Mouse (Mus musculus) c-Kit-positive CD71-positive TER-119-positive erythroid progenitor cells, embryonic 14.5 days (primary cell): ENCODE data around the gene Ube2g2.

Source experiments
- DNase-seq: peaks from one replicate; pipeline ENCODE4 v3.0.0-alpha.2; 2013; ENCODE audit warnings: low spot score

Ube2g2 gene

GRCm38 (mm10) chr10:77622055-77622988 lies at the start of gene Ube2g2:
Gene Ube2g2, plus strand, starts transcription at chr10:77622275.
- DNase-seq, result peak; percentile 92

DNA sequence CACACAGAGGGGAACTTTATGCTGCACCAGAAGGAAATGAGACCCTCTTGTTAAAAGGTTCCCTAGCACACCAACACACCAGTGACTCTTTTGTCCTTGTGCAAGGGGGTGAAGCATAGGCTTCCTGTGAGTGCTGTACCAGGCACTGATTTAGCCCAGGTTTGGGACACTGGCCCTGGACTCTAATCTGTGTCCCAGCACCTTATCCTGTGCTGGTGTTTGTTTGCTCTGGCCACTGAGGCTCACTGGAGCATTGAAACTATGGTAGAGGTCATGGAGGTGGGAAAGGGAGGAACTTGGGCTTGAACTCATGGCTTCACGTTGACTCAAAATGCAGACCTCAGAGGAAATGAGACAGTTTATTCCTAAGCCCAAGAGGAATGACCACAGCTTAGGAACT lies 48.9 kb upstream of the Ube2g2 start:
- DNase-seq, result no peak

GRCm38 (mm10) chr10:77580027-77580920 lies 41.8 kb upstream of the Ube2g2 start:
- DNase-seq, result no peak

- no peak for DNase-seq
Measured at GRCm38 (mm10) chr10:77581023-77581407, 41.1 kb upstream of the Ube2g2 start.

- DNase-seq, result peak; percentile 95
Measured at GRCm38 (mm10) chr10:77581408-77582284, 40.4 kb upstream of the Ube2g2 start, which contains the start of gene Pttg1ip. Gene Pttg1ip, plus strand, starts transcription at chr10:77581720.

DNA sequence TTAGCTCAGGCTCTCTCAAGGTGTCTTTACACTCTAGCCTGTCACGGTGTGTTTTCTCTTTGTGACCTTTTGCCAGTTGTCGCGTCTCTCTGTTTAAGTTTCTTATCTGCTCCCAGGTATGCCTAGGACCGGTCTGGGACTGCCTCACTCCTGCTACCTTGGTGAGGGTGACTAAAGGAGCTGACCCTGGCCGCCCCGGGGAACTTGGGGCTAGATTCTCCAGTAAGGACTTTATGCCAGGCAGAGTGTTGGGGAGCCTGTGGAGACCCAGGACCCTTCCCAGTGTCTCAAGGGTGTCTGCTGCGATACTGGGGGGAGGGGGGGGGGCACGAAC lies 39.8 kb upstream of the Ube2g2 start:
- peak; percentile 34 for DNase-seq

DNA sequence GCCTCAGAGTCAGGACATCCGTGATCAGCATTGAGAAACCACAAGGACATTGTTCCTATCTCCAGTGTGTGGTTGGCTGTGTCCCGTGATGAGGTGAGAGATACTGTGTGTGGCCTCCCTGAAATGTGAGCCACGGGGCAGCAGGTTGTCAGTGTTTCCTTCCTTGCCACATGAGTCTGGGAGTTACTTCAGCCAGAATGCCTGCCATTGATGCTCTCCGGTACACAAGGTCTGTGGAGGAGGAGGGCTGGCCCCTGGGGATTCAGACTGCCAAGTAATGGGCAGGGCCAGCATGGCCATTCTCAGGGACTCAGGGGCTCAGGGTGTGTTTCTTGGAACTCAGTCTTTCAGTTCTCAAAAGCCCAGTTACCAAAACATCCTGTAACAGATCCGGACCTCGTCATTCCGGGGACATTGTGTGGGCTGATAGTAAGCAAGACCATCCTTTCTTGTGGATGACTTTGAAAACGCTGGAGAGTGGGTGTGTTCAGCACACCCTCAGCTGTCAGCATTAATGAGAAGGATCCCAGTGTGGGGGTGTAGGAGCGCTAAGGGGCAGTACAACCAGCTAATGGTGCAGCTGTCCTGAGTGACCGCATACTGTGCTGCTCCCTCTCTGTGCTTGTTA lies 38.2 kb upstream of the Ube2g2 start:
- DNase-seq, result peak; percentile 69

DNA sequence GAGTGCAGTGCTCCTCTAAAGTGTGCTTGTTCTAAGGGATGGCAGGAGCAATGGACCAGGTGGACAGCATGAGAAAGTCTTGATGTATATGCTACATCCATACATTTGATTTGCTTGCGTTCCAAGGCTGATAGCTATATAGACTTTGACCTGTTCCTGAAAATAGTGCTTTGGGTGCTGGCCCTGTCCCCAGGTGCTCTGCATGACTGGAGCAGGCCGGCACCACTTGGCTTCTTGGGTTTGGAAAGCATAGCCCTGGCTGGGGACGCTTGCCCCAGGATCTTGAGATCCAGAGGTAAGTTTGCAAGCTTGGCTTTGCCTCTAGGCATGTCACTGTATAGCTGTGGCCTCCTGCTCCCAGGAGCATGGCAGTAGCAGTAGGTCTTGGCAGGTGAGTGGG lies 35.4 kb upstream of the Ube2g2 start:
- DNase-seq, result no peak

DNA sequence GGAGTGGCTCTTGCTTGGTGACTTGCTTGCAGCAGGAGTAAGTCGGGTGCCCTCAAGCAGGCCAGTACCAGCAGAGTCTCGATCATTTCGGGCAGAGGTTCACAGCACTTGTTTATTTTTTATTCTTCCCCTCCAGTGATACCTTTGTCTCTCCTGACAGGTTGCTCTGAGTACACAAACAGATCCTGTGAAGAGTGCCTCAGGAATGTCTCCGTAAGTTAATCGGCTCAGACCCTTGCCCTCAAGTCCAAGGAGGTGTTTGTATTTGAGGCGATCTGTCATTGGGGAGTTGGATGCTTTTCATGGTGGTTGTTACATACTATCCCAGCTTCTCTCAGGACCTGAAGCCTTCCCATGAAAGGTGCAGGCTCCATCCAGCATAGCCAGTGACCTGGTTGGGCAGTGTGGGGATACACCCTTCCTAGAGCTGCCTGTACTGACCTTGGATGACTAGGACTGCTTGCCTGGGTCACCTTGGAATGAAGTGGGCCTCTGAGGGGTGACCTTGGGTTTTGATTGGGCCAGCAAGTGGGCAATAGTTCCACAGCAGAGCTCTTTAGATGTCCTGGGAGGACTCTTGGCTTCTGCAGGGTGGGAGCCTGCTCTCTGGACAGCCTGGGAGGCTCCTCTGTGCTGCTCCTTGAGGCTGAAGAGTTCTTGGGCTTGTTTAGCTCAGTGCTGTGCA lies 34.8 kb upstream of the Ube2g2 start:
- no peak for DNase-seq

- DNase-seq, result no peak
Measured at GRCm38 (mm10) chr10:77588036-77588435, 34.0 kb upstream of the Ube2g2 start.

DNA sequence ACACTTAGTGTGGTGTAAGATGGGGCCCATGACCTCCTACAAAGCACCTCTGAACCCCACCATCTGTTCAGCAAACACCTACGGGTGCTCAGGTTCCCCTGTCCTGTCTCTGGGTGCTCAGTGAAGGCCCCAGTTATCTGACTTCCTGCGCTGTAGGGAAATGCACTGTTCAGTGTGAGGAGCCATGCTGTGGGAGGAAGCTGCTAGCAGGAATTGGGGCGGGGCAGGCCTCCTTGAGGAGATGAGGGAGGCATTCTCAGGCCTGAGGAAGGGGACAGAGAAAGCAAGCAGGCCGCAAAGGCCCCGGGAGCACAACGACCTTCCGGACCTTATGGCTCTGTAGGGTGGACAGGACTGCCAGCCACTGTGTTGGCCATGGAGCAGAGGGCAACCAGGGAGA lies 33.0 kb upstream of the Ube2g2 start:
- DNase-seq, result no peak

- DNase-seq, result no peak
Measured at GRCm38 (mm10) chr10:77589749-77590148, 32.3 kb upstream of the Ube2g2 start.

DNA sequence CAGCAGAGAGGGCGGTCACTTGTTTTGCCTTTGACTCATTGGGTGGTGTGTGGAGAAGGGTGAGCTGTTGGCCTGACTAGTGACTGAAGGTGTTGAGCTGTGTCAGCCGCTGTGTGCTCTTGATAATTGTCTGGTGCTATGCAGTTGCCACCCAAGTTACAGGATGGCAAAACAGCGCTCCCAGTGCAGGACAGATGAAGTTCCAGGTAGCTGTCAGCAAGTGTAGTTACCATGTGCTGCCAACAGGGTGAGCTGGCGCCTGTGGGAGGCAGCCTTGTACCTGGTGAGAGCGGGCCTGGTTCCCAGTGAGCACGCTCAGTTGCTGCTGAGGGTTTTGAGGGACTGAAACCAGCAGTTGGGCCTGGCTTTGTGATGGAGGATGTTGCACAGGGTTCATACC lies 31.3 kb upstream of the Ube2g2 start:
- DNase-seq, result peak; percentile 79

DNA sequence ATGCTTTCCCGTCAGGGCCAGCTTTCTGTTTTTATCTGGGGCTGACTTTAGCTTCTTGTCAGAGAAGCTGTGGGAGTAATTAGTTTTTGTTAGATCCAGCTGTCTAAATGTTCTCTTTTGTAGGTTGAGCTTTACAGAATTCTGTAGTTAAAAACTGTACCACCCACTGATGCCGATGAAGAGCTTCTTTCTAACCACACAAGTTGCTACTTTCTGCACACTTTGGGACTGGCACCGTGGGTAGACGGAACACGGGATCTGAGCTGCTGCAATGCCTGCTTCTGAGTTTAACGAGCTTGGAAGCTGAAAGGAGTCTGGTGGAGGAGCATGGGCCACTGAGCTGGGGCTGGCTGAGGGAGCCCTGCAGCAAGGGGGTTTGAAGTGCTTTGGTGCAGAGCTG lies 30.5 kb upstream of the Ube2g2 start:
- no peak for DNase-seq

DNA sequence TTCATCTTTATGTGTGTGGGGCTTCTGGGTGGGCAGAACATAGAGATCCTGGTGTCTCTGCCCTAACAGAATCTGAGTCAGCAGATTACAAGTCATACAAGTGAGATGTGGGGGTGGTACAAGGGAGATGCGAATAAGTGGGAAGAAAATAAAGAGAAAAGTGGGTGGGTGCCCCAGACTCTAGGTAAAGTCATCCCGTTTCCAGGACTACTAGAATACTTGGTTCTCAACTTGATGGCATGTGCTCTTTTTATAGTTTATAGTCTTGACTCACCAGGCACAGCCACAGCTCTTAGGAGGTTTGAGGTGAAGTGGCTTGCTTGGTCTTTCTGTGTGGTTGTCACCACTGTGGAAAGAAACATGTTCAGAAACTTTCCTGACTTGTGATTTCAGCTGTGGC lies 26.0 kb upstream of the Ube2g2 start:
- no peak for DNase-seq

GRCm38 (mm10) chr10:77603021-77603420 lies 19.1 kb upstream of the Ube2g2 start:
- DNase-seq, result no peak

DNA sequence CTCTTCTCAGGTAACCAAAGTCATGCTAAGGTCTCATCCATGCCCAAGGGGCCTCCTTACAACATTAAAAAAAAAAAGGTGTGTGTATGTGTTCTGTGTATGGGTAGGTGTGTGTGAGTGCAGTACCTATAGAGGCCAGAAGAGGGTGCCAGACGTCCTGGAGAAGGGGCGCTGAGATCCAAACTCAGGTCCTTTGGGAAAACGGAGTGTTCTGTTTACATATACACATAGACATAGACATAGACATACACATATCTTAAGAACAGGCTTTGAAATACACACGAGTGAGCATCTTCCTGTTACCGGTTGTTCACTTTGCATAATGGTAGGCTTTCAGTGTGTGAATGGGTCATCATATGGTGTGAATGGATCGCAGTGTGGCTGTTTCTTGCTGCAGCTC lies 18.0 kb upstream of the Ube2g2 start:
- no peak for DNase-seq

DNA sequence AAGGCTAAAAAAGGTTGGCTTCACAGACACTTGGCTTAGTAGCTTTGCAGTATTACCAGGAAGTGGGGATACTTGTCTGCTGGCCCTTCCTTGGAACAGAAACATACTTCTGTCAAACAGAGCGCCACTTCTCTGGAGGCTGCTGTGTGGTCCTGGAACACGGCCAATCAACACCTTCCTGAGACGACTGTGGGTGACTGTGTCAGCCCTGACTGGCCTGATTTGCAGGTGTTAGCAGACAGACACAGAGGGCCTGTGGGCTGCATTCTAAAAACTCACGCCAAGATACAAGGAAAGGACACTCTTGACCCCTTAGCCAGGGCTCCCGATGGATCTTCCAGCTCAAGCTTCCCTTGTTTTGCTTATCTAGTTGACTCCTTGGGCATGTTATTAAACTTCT lies 17.1 kb upstream of the Ube2g2 start:
- no peak for DNase-seq

DNA sequence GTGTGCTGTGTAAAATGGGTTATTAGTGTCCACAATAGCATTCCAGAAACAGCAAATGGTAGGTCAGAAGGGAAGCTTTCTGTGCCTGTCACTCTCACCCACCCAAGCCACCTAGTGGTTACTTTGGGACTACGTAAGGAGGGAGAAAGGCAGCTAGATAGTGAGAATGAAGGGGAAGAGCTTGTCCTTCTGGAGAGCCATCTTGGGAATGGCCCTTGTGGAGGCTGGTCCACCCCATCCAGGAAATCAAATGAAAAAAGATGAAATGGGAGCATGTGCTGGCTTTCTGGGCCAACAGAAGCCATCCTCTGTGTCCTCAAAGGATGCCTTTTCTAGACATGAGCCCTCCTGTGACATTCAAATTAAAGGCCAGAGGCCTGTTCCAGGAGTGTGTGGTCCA lies 16.7 kb upstream of the Ube2g2 start:
- DNase-seq, result no peak

DNA sequence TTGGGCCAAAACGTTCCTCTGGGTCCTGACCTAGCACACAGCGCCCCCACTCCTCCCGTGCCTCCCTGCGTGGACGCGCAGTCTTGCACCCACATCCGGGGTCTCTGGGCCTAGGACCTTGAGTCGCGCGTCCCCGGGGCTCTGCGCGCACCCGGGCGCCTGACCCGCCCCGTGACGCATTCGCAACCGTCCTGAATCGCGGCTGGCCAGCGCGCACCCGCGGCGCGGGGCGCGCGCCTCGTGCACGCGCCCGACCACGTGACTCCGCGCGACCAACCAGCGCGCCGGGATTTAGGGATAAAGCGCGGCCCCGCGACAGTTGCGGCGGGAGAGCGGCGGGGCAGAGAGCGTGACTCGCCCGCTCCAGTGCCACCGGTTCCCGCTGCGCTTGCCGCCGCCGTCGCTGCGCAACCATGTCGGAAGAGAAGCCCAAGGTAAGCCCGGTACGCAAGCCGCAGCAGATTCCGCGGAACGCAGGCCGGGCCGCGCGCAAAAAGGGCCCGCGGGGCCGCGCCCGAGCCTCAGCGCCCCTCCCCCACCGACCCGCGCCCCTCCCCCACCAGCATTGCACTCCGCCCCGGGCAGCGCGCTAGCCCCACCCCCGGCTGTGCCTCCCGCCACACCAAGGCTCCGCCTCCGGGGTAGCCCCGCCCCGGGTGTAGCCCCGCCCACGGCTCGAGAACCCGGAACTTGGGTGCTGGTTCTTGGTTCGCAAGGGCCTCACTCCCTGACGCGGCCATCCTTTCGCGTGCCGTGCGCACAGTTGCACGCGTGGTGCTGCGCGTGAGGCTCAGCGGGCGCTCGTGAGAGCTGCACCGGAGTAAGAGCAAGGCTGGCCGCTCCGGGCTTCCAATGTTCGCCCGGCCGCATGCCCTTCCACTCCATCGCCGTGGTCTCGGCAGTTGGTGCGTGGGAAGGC lies 15.9 kb upstream of the Ube2g2 start, which contains the start of the genes Sumo3 and Gm49325:
Gene Sumo3, plus strand, starts transcription at position 190 of the 919 bp plus-strand sequence.
Gene Gm49325, plus strand, starts transcription at position 290 of the 919 bp plus-strand sequence.
- peak; percentile 92 for DNase-seq
